Mouse (Mus musculus): Measurements from ENCODE around the gene Ak6.

GRCm38 (mm10) chr13:100703468-100703867 is 52.7 kb downstream of the Ak6 start:
- TF ChIP-seq CTCF (IDR thresholded peaks at IDR 0.05; ENCODE audit: borderline replicate concordance, insufficient read depth, low read depth, low read length) (no peak), POLR2A (IDR thresholded peaks at IDR 0.05; ENCODE audit: borderline replicate concordance, insufficient read depth, low read length) (no peak)
